Mouse (Mus musculus) forebrain, embryonic 13.5 days (tissue): ENCODE data around the gene Gm13694. TPM values are rescaled to one million over a fixed set of nuclear protein-coding genes. Genes with fewer than 3 reads are reported as not detected.
A peak's percentile ranks its signal among the peaks of the same experiment; 100 is the strongest.
"Not testable (repeated sequence)": the region's sequence is repeated elsewhere in the genome, so short reads cannot be mapped to it uniquely, and the experiment has no call there.

Experiments used
- ATAC-seq: fragments of 200-750 bp; cut with Nextera tagmentation; 2 replicates; pipeline ENCODE4 v1.8.0; 2017
- H3K27ac ChIP-seq: fragments of 300-500 bp; sonication (generic); 2 replicates; pipeline ENCODE4 v1.5.1; 2015; ENCODE audit warnings: inconsistent platforms, mild to moderate bottlenecking, moderate library complexity
- H3K27me3 ChIP-seq: fragments of 300-500 bp; sonication (generic); 2 replicates; pipeline ENCODE4 v1.6.1; 2015; ENCODE audit warnings: mild to moderate bottlenecking, inconsistent platforms
- H3K36me3 ChIP-seq: fragments of 300-500 bp; sonication (generic); 2 replicates; pipeline ENCODE4 v1.6.1; 2015; ENCODE audit warnings: mild to moderate bottlenecking, inconsistent platforms; ENCODE audit not compliant: poor library complexity, severe bottlenecking
- H3K4me1 ChIP-seq: fragments of 300-500 bp; sonication (generic); 2 replicates; pipeline ENCODE4 v1.6.1; 2015; ENCODE audit warnings: inconsistent platforms
- H3K4me2 ChIP-seq: fragments of 300-500 bp; sonication (generic); 2 replicates; pipeline ENCODE4 v1.6.1; 2015; ENCODE audit warnings: inconsistent platforms, mild to moderate bottlenecking, moderate library complexity
- H3K4me3 ChIP-seq: fragments of 300-500 bp; sonication (generic); 2 replicates; pipeline ENCODE4 v1.5.1; 2015; ENCODE audit warnings: mild to moderate bottlenecking, inconsistent platforms
- H3K9ac ChIP-seq: fragments of 300-500 bp; sonication (generic); 2 replicates; pipeline ENCODE4 v1.6.1; 2015; ENCODE audit warnings: mild to moderate bottlenecking, inconsistent platforms
- H3K9me3 ChIP-seq: fragments of 300-500 bp; sonication (generic); replicated peaks from 2 replicates; pipeline ENCODE4 v1.6.1; 2016; ENCODE audit warnings: inconsistent platforms
- WGBS: fragments of 180-500 bp; shearing (Covaris S2); methylation state at CpG from one replicate; pipeline ENCODE4 v1.1.7; 2015; 5-methylcytosine and 5-hydroxymethylcytosine counted together
- polyA plus RNA-seq: library from polyadenylated mRNA; unstranded; fragments of >200 nt; fragmentation: Nextera tagmentation; extraction: Ambion mirVana; gene quantifications from 2 replicates; pipeline ENCODE4 v1.2.1, GENCODE M21; 2015

Gm13694 gene
- not detected in 2 replicates for polyA plus RNA-seq

- H3K36me3 ChIP-seq, ATAC-seq, H3K4me2 ChIP-seq, H3K27me3 ChIP-seq, H3K9ac ChIP-seq, H3K4me1 ChIP-seq, H3K4me3 ChIP-seq, H3K9me3 ChIP-seq, H3K27ac ChIP-seq: not testable (repeated sequence)
- no CpG with 5 or more reads among the region's 6 CpGs for WGBS
Observed at GRCm38 (mm10) chr2:83978633-83979032, at the start of gene Gm13694. TSS of gene Gm13694 (plus strand) at chr2:83978933.

- 0 out of 2 replicates have a peak, but pooled peaks cover 8% of the 10 kb centered on the region for H3K4me1 ChIP-seq
- H3K9ac ChIP-seq: no peak overlapping the region
- H3K4me3 ChIP-seq: no peak overlapping the region
- H3K27ac ChIP-seq: no peak overlapping the region
- H3K9me3 ChIP-seq: no peaks in the 10 kb centered on the region
- no peak for ATAC-seq
- no peak overlapping the region for H3K4me2 ChIP-seq
- no peaks in the 10 kb centered on the region for H3K36me3 ChIP-seq
- WGBS: 47% methylated on average over 2 of the region's 2 CpGs
- no peaks in the 10 kb centered on the region for H3K27me3 ChIP-seq
Observed at GRCm38 (mm10) chr2:83929478-83930088, 49.1 kb upstream of the Gm13694 start.

GRCm38 (mm10) chr2:83940931-83941361 is 37.8 kb upstream of the Gm13694 start, which contains the start of gene Zswim2:
TSS of gene Zswim2 (minus strand) at chr2:83941228.
- no peaks in the 10 kb centered on the region for H3K9me3 ChIP-seq
- H3K4me3 ChIP-seq: peak within 1 kb of the TSS; percentile 40
- ATAC-seq: peak; percentile 98
- no peaks in the 10 kb centered on the region for H3K27me3 ChIP-seq
- WGBS: under 1% methylated on average over 20 of the region's 20 CpGs
- peaks cover 4% of the 10 kb centered on the region; the same call in 1 of the 2 replicates for H3K4me1 ChIP-seq
- peak within 1 kb of the TSS; percentile 40 for H3K9ac ChIP-seq
- H3K36me3 ChIP-seq: no peaks in the 10 kb centered on the region
- H3K27ac ChIP-seq: no peak within 1 kb of the TSS
- H3K4me2 ChIP-seq: peak within 1 kb of the TSS; percentile 68

DNA sequence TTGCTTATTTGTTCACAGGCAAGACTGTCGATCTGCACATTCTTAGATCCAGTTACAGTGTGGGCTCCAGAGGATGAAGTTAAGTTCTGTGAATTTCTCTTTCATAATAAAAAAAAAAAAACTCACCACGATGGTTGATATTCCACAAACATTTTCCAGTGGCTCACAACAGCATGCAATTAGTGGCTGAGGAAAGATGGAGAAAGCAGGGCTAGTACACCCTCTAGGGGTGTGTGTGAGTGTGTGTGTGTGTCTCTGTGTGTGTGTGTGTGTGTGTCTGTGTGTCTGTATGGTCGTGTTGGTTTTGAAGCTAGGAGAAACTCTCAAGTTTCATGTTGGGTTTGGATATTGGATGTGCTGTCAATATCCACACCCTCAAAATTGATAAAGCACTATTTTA is 37.4 kb upstream of the Gm13694 start:
- peak; percentile 58 for ATAC-seq
- Histone ChIP-seq H3K4me2 (peak overlapping the region; percentile 68), H3K4me1 (peaks cover 4% of the 10 kb centered on the region; the same call in 1 of the 2 replicates), H3K9ac (peak overlapping the region; percentile 40; the same call in 1 of the 2 replicates), H3K27ac (no peak overlapping the region), H3K4me3 (peak overlapping the region; percentile 40), H3K9me3 (no peaks in the 10 kb centered on the region), H3K27me3 (no peaks in the 10 kb centered on the region), H3K36me3 (no peaks in the 10 kb centered on the region)
- WGBS: 36% methylated on average over 3 of the region's 3 CpGs

- Histone ChIP-seq H3K9me3 (no peaks in the 10 kb centered on the region), H3K4me1 (peaks cover 4% of the 10 kb centered on the region; the same call in 1 of the 2 replicates), H3K36me3 (no peaks in the 10 kb centered on the region), H3K9ac (no peak overlapping the region), H3K27ac (no peak overlapping the region), H3K4me2 (no peak overlapping the region), H3K4me3 (no peak overlapping the region), H3K27me3 (no peaks in the 10 kb centered on the region)
- ATAC-seq: no peak
- 79% methylated on average over 4 of the region's 4 CpGs for WGBS
Observed at GRCm38 (mm10) chr2:83941792-83942191, 36.9 kb upstream of the Gm13694 start.

GRCm38 (mm10) chr2:83955393-83955792 is 23.3 kb upstream of the Gm13694 start, which contains the start of gene Gm13698:
TSS of gene Gm13698 (plus strand) at chr2:83955693.
- not testable (repeated sequence) for H3K36me3 ChIP-seq, H3K4me3 ChIP-seq, H3K9ac ChIP-seq, H3K4me2 ChIP-seq, H3K4me1 ChIP-seq, H3K9me3 ChIP-seq, ATAC-seq, H3K27ac ChIP-seq, H3K27me3 ChIP-seq
- no CpG with 5 or more reads among the region's 6 CpGs for WGBS

GRCm38 (mm10) chr2:83961203-83961602 is 17.5 kb upstream of the Gm13694 start, which contains the start of gene Gm13693:
TSS of gene Gm13693 (plus strand) at chr2:83961503.
- H3K4me3 ChIP-seq, H3K4me2 ChIP-seq, ATAC-seq, H3K9ac ChIP-seq, H3K27me3 ChIP-seq, H3K27ac ChIP-seq, H3K9me3 ChIP-seq, H3K36me3 ChIP-seq, H3K4me1 ChIP-seq: not testable (repeated sequence)
- WGBS: no CpG with 5 or more reads among the region's 6 CpGs

GRCm38 (mm10) chr2:83967013-83967412 is 11.7 kb upstream of the Gm13694 start, which contains the start of gene Gm13695:
TSS of gene Gm13695 (plus strand) at chr2:83967313.
- not testable (repeated sequence) for H3K36me3 ChIP-seq, H3K4me2 ChIP-seq, H3K4me1 ChIP-seq, H3K27ac ChIP-seq, H3K27me3 ChIP-seq, H3K9ac ChIP-seq, H3K4me3 ChIP-seq, ATAC-seq, H3K9me3 ChIP-seq
- no CpG with 5 or more reads among the region's 6 CpGs for WGBS

DNA sequence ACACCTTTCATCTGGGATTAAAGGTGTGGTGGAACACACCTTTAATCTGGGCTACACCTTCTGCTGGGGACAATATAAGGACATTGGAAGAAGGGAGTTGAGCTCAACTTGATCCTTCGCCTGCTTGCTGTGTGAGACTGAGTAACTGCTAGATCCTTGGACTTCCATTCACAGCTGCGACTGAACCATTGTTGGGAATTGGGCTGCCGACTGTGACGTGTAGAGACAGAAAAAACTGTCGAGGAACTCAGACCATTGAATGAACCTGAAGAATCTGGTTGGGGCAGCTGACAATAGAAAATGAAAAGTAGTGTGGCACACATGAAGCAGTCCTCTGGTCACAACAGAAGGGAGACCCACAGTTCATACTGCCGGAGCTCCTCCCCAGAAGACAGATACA is 5.9 kb upstream of the Gm13694 start, which contains the start of gene Gm13696:
Gene Gm13696 (plus strand): TSS at position 301 of the 400 bp plus-strand sequence.
- not testable (repeated sequence) for H3K27ac ChIP-seq, H3K4me2 ChIP-seq, H3K36me3 ChIP-seq, H3K27me3 ChIP-seq, H3K9ac ChIP-seq, H3K9me3 ChIP-seq, H3K4me1 ChIP-seq, ATAC-seq, H3K4me3 ChIP-seq
- WGBS: no CpG with 5 or more reads among the region's 6 CpGs

DNA sequence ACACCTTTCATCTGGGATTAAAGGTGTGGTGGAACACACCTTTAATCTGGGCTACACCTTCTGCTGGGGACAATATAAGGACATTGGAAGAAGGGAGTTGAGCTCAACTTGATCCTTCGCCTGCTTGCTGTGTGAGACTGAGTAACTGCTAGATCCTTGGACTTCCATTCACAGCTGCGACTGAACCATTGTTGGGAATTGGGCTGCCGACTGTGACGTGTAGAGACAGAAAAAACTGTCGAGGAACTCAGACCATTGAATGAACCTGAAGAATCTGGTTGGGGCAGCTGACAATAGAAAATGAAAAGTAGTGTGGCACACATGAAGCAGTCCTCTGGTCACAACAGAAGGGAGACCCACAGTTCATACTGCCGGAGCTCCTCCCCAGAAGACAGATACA is 5.7 kb downstream of the Gm13694 start, which contains the start of gene Gm13697:
Gene Gm13697 (plus strand): TSS at position 301 of the 400 bp plus-strand sequence.
- not testable (repeated sequence) for H3K9me3 ChIP-seq, H3K27ac ChIP-seq, ATAC-seq, H3K4me3 ChIP-seq, H3K9ac ChIP-seq, H3K36me3 ChIP-seq, H3K27me3 ChIP-seq, H3K4me2 ChIP-seq, H3K4me1 ChIP-seq
- WGBS: no CpG with 5 or more reads among the region's 6 CpGs

GRCm38 (mm10) chr2:83990253-83990652 is 11.5 kb downstream of the Gm13694 start, which contains the start of gene Gm13691:
TSS of gene Gm13691 (plus strand) at chr2:83990553.
- ATAC-seq, H3K36me3 ChIP-seq, H3K4me3 ChIP-seq, H3K9ac ChIP-seq, H3K27ac ChIP-seq, H3K4me2 ChIP-seq, H3K4me1 ChIP-seq, H3K9me3 ChIP-seq, H3K27me3 ChIP-seq: not testable (repeated sequence)
- WGBS: no CpG with 5 or more reads among the region's 6 CpGs

- not testable (repeated sequence) for H3K27ac ChIP-seq, H3K4me2 ChIP-seq, H3K9me3 ChIP-seq, H3K36me3 ChIP-seq, H3K27me3 ChIP-seq, H3K9ac ChIP-seq, H3K4me3 ChIP-seq, H3K4me1 ChIP-seq, ATAC-seq
- WGBS: 78% methylated on average over 8 of the region's 9 CpGs
Observed at GRCm38 (mm10) chr2:83993639-83994255, 15.0 kb downstream of the Gm13694 start.
